12 mouse cellular contexts compared by ENCODE assay signal in genomic region chr11:114367779-114368178, GRCm38 (mm10).
"Had no signal": no experiment of that assay in that cellular context is flagged by ENCODE, and none has a peak within 500 bp of the region (broad histone marks: within the 10 kb centered on the region; RNA-seq: fewer than 3 reads in every experiment).

No protein-coding gene starts in this region.

- H3K9ac ChIP-seq: neural tube, embryonic 12.5 days; neural tube, embryonic 13.5 days; neural tube, embryonic 15.5 days; stomach, embryonic 15.5 days had no signal

- H3K9me3 ChIP-seq: neural tube, embryonic 12.5 days; neural tube, embryonic 13.5 days; neural tube, embryonic 15.5 days; stomach, embryonic 15.5 days had no signal

- DNase-seq: retina, postnatal 1 day; right cerebral cortex, adult 18-20 months; right cerebral cortex, postnatal 14 days; right cerebral cortex, postnatal 25 days; right cerebral cortex, postnatal 4 days; spleen, adult 18-20 months; thymus, adult 18-20 months; thymus, adult 2 months had no signal

- H3K36me3 ChIP-seq: neural tube, embryonic 12.5 days; neural tube, embryonic 13.5 days; neural tube, embryonic 15.5 days; stomach, embryonic 15.5 days had no signal

- H3K4me2 ChIP-seq: neural tube, embryonic 12.5 days; neural tube, embryonic 13.5 days; neural tube, embryonic 15.5 days; stomach, embryonic 15.5 days had no signal

- H3K27me3 ChIP-seq: neural tube, embryonic 12.5 days; neural tube, embryonic 13.5 days; neural tube, embryonic 15.5 days; stomach, embryonic 15.5 days had no signal

- H3K27ac ChIP-seq: neural tube, embryonic 12.5 days; neural tube, embryonic 13.5 days; neural tube, embryonic 15.5 days; stomach, embryonic 15.5 days had no signal

- H3K4me3 ChIP-seq: neural tube, embryonic 12.5 days; neural tube, embryonic 13.5 days; neural tube, embryonic 15.5 days; stomach, embryonic 15.5 days had no signal

- H3K4me1 ChIP-seq: neural tube, embryonic 12.5 days; stomach, embryonic 15.5 days had no signal
